Mouse (Mus musculus) kidney, postnatal 4 days (tissue): ENCODE measurements around the gene Adrb1.
"Not testable (repeated sequence)": the region's sequence is repeated elsewhere in the genome, so short reads cannot be mapped to it uniquely, and the experiment has no call there.

Source experiments
- DNase-seq, 2 experiments: peaks; one replicate each; pipeline ENCODE4 v3.0.0; 2021; ENCODE audit warnings: mixed read lengths in 2 of 2

Adrb1 gene

DNA sequence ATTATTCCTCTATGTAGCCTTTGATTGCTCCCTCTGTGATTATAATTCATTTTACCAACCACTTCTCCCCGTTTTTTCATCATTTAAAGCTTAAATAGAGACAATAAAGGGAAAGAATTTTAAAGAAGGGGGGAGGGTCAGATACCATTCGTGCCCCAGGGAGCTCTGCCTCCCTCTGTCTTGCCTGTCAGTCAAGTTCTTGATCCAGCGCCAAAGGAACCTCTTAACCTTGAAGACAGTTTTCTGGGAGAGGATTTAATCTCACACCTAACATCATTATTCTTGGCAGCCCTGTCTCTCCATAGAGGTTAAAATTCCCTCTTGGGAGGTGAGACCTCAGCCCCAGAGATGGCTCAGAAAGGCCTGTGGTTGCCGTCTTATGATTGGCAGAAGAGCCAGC lies 28.7 kb downstream of the Adrb1 start:
- no peak for DNase-seq

- not testable (repeated sequence) for DNase-seq
Observed at GRCm38 (mm10) chr19:56754456-56754855, 32.5 kb downstream of the Adrb1 start.

DNA sequence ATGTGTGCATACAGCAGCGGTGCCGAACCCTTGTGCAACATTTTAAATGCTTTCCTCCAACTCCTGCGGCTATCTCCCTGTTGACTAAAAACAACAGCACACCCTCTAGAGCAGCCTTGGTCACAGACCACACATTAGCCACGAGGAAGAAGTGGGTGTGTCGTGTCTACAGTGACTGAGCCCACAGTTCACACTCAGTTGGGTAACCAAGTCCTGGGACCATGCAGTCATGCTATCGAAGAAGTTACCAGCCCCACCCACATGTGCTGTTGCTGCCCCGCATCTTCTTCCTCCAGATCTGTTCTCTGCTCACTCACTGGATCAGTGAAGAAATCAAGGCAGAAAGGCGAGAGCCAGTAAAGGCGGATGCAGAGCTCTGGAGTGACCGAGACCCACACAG lies 34.4 kb downstream of the Adrb1 start:
- no peak for DNase-seq

GRCm38 (mm10) chr19:56758311-56758710 lies 36.3 kb downstream of the Adrb1 start:
- no peak for DNase-seq

DNA sequence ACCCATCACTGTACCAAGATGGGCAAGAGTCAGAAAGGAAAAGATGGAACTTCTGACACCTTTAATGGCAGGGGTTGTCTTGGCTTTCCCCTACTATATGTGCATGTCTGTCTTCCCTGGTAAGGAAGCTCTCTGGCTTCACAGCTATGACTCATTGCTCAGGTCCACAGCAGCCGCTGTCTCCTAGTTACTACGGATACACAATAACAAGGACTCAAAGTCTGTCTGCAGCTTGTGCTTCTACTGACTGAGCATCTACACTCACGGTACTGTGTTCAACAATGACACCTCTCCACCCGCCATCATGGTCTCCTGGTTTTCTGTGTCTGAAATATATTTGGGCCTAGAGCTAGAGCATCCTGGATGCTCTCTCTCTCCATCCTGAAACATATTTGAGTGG lies 37.7 kb downstream of the Adrb1 start:
- DNase-seq, result no peak

DNA sequence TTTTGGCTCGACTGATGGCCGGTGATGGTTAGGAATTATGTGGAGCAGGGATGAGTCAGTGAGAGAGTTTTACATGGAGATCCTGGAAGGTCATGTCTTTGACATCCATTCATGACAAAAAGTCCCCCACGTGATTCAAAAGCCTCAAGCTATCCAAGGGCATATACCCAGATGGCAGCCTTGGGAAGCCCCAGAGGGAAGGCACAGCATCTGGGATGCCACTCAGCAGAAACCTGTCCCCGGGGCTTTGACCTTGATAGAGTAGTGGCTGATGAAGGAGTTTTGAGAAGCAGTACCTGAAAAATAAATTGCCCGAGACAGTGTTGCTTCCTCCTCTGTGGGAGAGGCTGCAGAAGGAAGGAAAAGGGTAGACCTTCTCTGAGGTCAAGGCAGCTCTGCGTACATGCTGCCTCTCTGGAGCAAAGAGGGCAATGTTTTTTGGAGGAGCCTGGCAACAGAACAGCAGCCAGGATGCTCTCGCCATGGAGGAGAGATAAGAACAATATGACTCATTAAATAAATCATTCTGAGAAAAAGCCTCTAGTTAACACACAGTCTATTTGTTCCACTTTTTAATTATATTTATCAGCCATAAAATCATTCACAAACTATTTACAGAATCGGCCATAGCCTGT lies 38.4 kb downstream of the Adrb1 start:
- DNase-seq, result no peak

DNA sequence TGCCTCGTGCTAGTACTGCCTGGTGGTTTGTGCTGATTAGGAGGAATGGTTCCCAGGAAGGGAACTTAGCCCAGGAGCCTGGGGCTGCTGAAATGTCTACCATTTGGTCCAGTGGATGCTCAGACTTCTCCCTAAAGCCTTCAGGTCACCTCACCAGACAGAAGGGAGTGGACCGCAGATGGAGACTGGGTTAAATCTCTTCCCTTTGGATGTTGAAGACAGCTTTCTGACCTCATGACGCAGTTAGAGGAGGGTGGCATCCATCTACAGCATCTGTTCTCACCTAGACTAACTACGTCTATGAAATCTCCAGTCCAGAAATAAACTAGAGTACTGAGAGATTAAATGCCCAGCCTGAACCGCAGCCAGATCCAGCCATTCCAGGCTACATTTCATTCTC lies 39.1 kb downstream of the Adrb1 start:
- no peak for DNase-seq

GRCm38 (mm10) chr19:56761727-56762126 lies 39.7 kb downstream of the Adrb1 start:
- no peak for DNase-seq

DNA sequence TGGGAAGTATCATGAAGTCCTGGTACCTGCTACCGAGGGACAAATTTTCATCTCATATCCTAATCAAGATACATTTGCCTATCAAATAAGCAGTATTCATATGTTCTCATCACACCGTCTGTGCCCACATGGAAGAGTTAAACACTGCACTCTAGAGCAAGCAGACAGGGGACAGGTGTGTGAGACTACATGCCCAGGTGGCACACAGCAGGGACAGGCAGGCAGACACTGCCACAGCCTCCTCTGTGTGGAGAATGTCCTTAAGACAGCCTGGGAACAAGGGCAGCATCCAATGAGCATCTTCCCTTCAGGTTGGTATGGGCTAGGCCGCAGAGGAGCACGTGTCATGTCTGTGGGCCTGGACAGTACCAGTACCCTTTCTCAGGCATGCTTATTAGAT lies 40.7 kb downstream of the Adrb1 start:
- no peak for DNase-seq

- DNase-seq, result no peak
Observed at GRCm38 (mm10) chr19:56769024-56769423, 47.0 kb downstream of the Adrb1 start.

DNA sequence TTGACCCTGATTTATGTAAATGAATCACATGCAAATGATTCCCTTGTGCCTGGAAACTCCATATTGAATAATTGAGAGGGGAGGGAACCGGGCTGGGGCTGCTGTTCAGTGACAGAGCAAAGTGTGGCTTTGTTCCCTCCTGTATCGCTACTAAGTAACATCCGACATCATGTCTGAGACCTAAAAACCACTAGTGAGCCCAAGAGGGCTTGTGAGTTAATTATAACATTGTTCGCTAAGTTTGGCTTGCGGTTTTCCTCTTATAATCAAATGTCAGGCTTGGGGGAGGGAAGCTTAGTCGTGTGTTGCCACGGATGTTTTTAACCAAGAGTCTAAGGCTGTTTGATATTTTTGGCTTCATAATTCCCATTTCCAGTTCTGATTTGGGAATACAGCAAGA lies 50.2 kb downstream of the Adrb1 start:
- no peak for DNase-seq

- DNase-seq, result no peak
Observed at GRCm38 (mm10) chr19:56773393-56773971, 51.5 kb downstream of the Adrb1 start.

GRCm38 (mm10) chr19:56774408-56774962 lies 52.5 kb downstream of the Adrb1 start:
- no peak for DNase-seq

GRCm38 (mm10) chr19:56774971-56775892 lies 53.2 kb downstream of the Adrb1 start:
- no peak for DNase-seq

- DNase-seq, result peak; percentile 38 to 62
Observed at GRCm38 (mm10) chr19:56775893-56776718, 54.1 kb downstream of the Adrb1 start.

- DNase-seq, result peak; percentile 66 to 77
Observed at GRCm38 (mm10) chr19:56776719-56777382, 54.9 kb downstream of the Adrb1 start.

DNA sequence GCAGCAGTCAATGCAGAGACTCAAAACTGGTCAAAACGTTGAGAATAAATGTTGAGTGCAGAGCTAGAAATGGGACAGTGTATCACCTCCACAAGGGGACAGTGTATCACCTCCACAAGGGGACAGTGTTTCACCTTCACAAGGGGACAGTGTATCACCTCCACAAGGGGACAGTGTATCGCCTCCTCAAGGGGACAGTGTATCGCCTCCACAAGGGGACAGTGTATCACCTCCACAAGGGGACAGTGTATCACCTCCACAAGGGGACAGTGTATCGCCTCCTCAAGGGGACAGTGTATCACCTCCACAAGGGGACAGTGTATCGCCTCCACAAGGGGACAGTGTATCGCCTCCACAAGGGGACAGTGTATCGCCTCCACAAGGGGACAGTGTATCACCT lies 56.5 kb downstream of the Adrb1 start:
- not testable (repeated sequence) for DNase-seq
